Mouse (Mus musculus) kidney, adult 8-10 months (tissue): ENCODE measurements around the gene Was.
"Not testable (repeated sequence)": the region's sequence is repeated elsewhere in the genome, so short reads cannot be mapped to it uniquely, and the experiment has no call there.

Experiments
- DNase-seq, 2 experiments: peaks; one replicate each; pipeline ENCODE4 v3.0.0; 2022

Gene Was

DNA sequence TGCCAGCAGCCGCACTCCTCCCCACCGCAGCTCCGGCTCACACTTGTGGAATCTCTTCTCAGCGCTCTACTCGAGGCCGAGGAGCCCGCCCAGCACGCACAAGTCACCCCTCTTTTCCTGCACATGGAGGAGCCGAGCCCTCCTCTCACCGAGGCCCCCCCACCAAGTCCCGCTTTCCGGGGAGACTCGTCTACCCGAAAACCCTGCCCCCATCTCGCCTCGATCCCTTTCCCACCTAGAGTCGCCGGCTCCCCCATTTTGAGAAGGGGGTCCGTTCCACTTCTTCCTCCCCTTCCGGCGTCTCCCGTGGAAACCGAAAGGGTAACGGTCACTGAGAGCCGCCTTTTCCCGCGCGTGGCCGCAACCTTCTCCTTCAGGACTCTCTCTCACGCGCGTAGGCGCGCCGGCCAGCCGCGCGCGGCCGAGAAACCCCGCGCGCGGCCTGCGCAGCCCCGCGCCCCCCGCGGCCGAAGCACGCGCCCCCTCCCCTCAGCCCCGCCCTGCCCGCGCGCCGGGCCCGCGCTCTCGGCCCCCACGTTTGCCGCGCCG lies 16.3 kb downstream of the Was start:
- no peak for DNase-seq

DNA sequence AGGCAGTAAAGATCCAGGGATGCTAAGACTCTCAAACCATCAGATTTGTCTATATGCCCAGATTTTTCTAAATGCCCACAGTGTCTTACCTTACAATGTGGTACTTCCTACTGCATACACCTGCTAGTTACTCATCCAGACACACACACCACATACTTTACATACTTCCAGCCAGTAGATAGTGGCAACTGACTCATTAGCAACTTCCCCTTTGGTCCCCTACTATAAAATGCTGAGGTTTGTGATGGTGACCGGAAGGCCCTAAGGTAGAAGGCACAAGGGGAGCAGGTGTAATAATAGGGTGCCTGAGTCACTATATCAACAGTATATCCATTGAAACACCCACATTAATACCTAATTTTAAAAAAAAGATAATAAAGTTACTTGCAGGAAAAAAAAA lies 21.1 kb downstream of the Was start:
- no peak for DNase-seq

GRCm38 (mm10) chrX:8051044-8051781 lies 39.1 kb downstream of the Was start:
- DNase-seq: not testable (repeated sequence)

DNA sequence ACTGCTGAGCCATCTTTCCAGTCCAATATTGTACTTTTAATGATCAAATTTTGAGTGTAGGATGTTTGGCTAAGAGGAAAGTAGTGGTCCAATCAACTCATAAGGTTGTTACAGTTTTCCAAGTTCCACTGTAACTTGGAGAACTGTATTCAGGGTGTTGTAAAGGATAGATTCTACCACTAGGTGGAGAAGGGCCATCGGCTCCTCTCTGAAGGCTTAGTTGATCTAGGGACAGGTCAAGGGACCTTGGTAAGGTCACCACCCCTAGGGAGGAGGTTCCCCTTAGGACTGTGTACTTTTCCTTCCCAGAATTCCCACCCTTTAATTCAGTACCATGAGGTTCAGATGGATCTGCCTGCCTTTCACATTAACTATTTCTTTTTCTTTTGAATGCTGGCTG lies 57.3 kb downstream of the Was start:
- no peak for DNase-seq
